Mouse (Mus musculus): ENCODE results near the gene Tpx2. TPM values are rescaled to one million over a fixed set of nuclear protein-coding genes. Genes with fewer than 3 reads are reported as not detected.

The Tpx2 gene
- polyA plus RNA-seq, 1 experiment = 54.8 TPM

DNA sequence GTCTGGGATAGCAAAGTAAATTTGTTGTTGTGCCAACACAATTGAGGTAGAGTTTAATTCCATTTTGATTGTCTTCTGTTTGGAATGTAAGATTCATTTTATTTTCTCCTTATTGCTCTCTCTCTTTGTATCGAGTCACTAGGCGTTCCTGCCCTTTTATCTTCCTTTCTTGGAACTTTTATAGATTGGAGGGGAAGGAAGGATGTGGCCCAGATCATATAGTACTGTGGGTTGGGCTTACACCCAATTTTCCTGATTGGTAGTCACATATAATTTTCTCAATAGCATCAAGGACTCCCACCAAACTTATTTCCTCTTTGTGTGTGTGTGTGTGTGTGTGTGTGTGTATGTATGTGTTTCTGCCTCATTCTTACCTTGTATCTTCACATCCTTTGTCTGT is 702 bp downstream of the Tpx2 start:
- peaks cover 57% of the 10 kb centered on the region for H3K79me2 ChIP-seq (ENCODE audit: control insufficient read depth, insufficient read depth)
- H3ac ChIP-seq (ENCODE audit: control insufficient read depth, insufficient read length, low read depth) = peak overlapping the region; percentile 92
- TF ChIP-seq CTCF (IDR thresholded peaks at IDR 0.05; ENCODE audit: control insufficient read depth, insufficient read depth, insufficient read length) (no peak), MYOG (IDR thresholded peaks at IDR 0.05; ENCODE audit: control insufficient read depth, extremely low read depth, insufficient read length) (no peak), MAX (IDR thresholded peaks at IDR 0.05) (no peak), FOSL1 (IDR thresholded peaks at IDR 0.05; ENCODE audit: insufficient read depth, low read length, poor library complexity, severe bottlenecking) (no peak)
- no peaks in the 10 kb centered on the region for H3K27me3 ChIP-seq (ENCODE audit: control insufficient read depth, insufficient read depth, insufficient read length)
- H3K79me3 ChIP-seq (ENCODE audit: low read depth) = peaks cover 54% of the 10 kb centered on the region
- peaks cover 43% of the 10 kb centered on the region for H3K36me3 ChIP-seq (ENCODE audit: control insufficient read depth, insufficient read depth)
- H3K4me3 ChIP-seq (ENCODE audit: insufficient read depth, poor library complexity, severe bottlenecking) = peak overlapping the region; percentile 89

GRCm38 (mm10) chr2:152859501-152859900 is 11.7 kb downstream of the Tpx2 start:
- H3K79me3 ChIP-seq (ENCODE audit: low read depth) = peaks cover 19% of the 10 kb centered on the region
- H3ac ChIP-seq (ENCODE audit: control insufficient read depth, insufficient read length, low read depth) = no peak overlapping the region
- H3K27me3 ChIP-seq (ENCODE audit: control insufficient read depth, insufficient read depth, insufficient read length) = no peaks in the 10 kb centered on the region
- no peak for TF ChIP-seq USF1 (IDR thresholded peaks at IDR 0.05; ENCODE audit: low read depth)
- no peak for TF ChIP-seq FOSL1 (IDR thresholded peaks at IDR 0.05; ENCODE audit: insufficient read depth, low read length, poor library complexity, severe bottlenecking)
- TF ChIP-seq MYOG (IDR thresholded peaks at IDR 0.05; ENCODE audit: control insufficient read depth, extremely low read depth, insufficient read length) = no peak
- no peak for TF ChIP-seq MAX (IDR thresholded peaks at IDR 0.05)
- no peak for TF ChIP-seq CTCF (IDR thresholded peaks at IDR 0.05; ENCODE audit: control insufficient read depth, insufficient read depth, insufficient read length)
- TF ChIP-seq MYOD1 (IDR thresholded peaks at IDR 0.05; ENCODE audit: control insufficient read depth, insufficient read length, low read depth) = no peak
- peaks cover 95% of the 10 kb centered on the region for H3K79me2 ChIP-seq (ENCODE audit: control insufficient read depth, insufficient read depth)
- peaks cover 94% of the 10 kb centered on the region for H3K36me3 ChIP-seq (ENCODE audit: control insufficient read depth, insufficient read depth)
- no peak overlapping the region for H3K4me3 ChIP-seq (ENCODE audit: insufficient read depth, poor library complexity, severe bottlenecking)

DNA sequence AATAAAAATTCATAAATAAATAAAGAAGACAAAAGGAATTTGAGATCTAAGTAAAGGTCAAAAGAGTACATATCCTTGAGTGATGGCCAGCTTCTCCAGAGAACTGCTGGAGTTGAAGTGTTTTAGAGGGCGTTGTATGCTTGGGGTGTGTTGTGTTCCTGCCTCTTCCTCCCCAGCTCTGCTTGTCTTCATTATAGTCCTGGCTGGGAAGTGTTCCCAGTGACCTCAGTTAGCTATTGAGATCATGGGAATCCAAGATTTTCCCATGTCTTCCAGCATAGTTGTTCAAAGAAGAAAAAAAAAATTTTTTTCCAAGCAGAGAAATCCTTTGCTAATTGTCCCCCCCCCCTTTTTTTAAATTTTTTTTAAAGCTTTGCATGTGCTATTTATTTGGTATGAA is 14.1 kb downstream of the Tpx2 start:
- Histone ChIP-seq H3K4me3 (ENCODE audit: insufficient read depth, poor library complexity, severe bottlenecking) (no peak overlapping the region), H3K36me3 (ENCODE audit: control insufficient read depth, insufficient read depth) (peaks cover 92% of the 10 kb centered on the region)

GRCm38 (mm10) chr2:152862638-152863037 is 14.9 kb downstream of the Tpx2 start:
- no peak overlapping the region for H3ac ChIP-seq (ENCODE audit: control insufficient read depth, insufficient read length, low read depth)
- no peak overlapping the region for H3K4me3 ChIP-seq (ENCODE audit: insufficient read depth, poor library complexity, severe bottlenecking)
- H3K36me3 ChIP-seq (ENCODE audit: control insufficient read depth, insufficient read depth) = peaks cover 92% of the 10 kb centered on the region
- peaks cover 22% of the 10 kb centered on the region for H3K79me3 ChIP-seq (ENCODE audit: low read depth)
- H3K79me2 ChIP-seq (ENCODE audit: control insufficient read depth, insufficient read depth) = peaks cover 88% of the 10 kb centered on the region
- H3K27me3 ChIP-seq (ENCODE audit: control insufficient read depth, insufficient read depth, insufficient read length) = no peaks in the 10 kb centered on the region
- no peak for TF ChIP-seq CEBPB (IDR thresholded peaks at IDR 0.05; ENCODE audit: low read depth)
- no peak for TF ChIP-seq USF1 (IDR thresholded peaks at IDR 0.05; ENCODE audit: low read depth)
- TF ChIP-seq FOSL1 (IDR thresholded peaks at IDR 0.05; ENCODE audit: insufficient read depth, low read length, poor library complexity, severe bottlenecking) = no peak
- TF ChIP-seq CTCF (IDR thresholded peaks at IDR 0.05; ENCODE audit: control insufficient read depth, insufficient read depth, insufficient read length) = no peak
- TF ChIP-seq MYOD1 (IDR thresholded peaks at IDR 0.05; ENCODE audit: control insufficient read depth, insufficient read length, low read depth) = no peak
- TF ChIP-seq MAX (IDR thresholded peaks at IDR 0.05) = no peak
- no peak for TF ChIP-seq MYOG (IDR thresholded peaks at IDR 0.05; ENCODE audit: control insufficient read depth, extremely low read depth, insufficient read length)

More for the DNA sequence above, 14.1 kb downstream of the Tpx2 start:
- Histone ChIP-seq H3ac (ENCODE audit: control insufficient read depth, insufficient read length, low read depth) (no peak overlapping the region), H3K27me3 (ENCODE audit: control insufficient read depth, insufficient read depth, insufficient read length) (no peaks in the 10 kb centered on the region), H3K79me3 (ENCODE audit: low read depth) (peaks cover 22% of the 10 kb centered on the region), H3K79me2 (ENCODE audit: control insufficient read depth, insufficient read depth) (peaks cover 94% of the 10 kb centered on the region)
- TF ChIP-seq CTCF (IDR thresholded peaks at IDR 0.05; ENCODE audit: control insufficient read depth, insufficient read depth, insufficient read length) = no peak
- no peak for TF ChIP-seq MYOG (IDR thresholded peaks at IDR 0.05; ENCODE audit: control insufficient read depth, extremely low read depth, insufficient read length)
- TF ChIP-seq MAX (IDR thresholded peaks at IDR 0.05) = no peak
- TF ChIP-seq USF1 (IDR thresholded peaks at IDR 0.05; ENCODE audit: low read depth) = no peak
- TF ChIP-seq CEBPB (IDR thresholded peaks at IDR 0.05; ENCODE audit: low read depth) = no peak
- TF ChIP-seq FOSL1 (IDR thresholded peaks at IDR 0.05; ENCODE audit: insufficient read depth, low read length, poor library complexity, severe bottlenecking) = no peak
- TF ChIP-seq MYOD1 (IDR thresholded peaks at IDR 0.05; ENCODE audit: control insufficient read depth, insufficient read length, low read depth) = no peak

DNA sequence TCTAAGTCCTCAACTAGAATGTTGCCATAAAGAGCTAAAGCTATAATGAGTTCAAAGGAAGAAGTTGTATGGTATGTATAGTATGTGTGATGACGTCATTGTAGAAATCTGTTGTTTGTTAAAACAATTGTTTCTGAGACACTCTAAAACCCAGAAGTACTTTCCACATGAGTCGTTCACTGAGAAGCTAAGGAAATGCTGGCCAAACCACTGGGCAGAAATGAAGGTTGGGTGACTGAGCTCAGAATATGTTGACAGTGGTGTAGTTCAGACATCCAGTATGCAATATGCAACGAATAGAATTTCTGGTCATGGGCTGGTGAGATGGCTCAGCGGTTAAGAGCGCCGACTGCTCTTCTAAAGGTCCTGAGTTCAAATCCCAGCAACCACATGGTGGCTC is 15.6 kb downstream of the Tpx2 start:
- H3K79me2 ChIP-seq (ENCODE audit: control insufficient read depth, insufficient read depth) = peaks cover 85% of the 10 kb centered on the region
- peaks cover 22% of the 10 kb centered on the region for H3K79me3 ChIP-seq (ENCODE audit: low read depth)
- no peaks in the 10 kb centered on the region for H3K27me3 ChIP-seq (ENCODE audit: control insufficient read depth, insufficient read depth, insufficient read length)
- H3K36me3 ChIP-seq (ENCODE audit: control insufficient read depth, insufficient read depth) = peaks cover 92% of the 10 kb centered on the region
- no peak overlapping the region for H3K4me3 ChIP-seq (ENCODE audit: insufficient read depth, poor library complexity, severe bottlenecking)
- TF ChIP-seq USF1 (IDR thresholded peaks at IDR 0.05; ENCODE audit: low read depth) (no peak), CEBPB (IDR thresholded peaks at IDR 0.05; ENCODE audit: low read depth) (no peak), CTCF (IDR thresholded peaks at IDR 0.05; ENCODE audit: control insufficient read depth, insufficient read depth, insufficient read length) (no peak), MAX (IDR thresholded peaks at IDR 0.05) (no peak), MYOG (IDR thresholded peaks at IDR 0.05; ENCODE audit: control insufficient read depth, extremely low read depth, insufficient read length) (no peak)
- no peak overlapping the region for H3ac ChIP-seq (ENCODE audit: control insufficient read depth, insufficient read length, low read depth)

- TF ChIP-seq USF1 (IDR thresholded peaks at IDR 0.05; ENCODE audit: low read depth) (no peak), CTCF (IDR thresholded peaks at IDR 0.05; ENCODE audit: control insufficient read depth, insufficient read depth, insufficient read length) (no peak), MYOG (IDR thresholded peaks at IDR 0.05; ENCODE audit: control insufficient read depth, extremely low read depth, insufficient read length) (no peak), MAX (IDR thresholded peaks at IDR 0.05) (no peak), CEBPB (IDR thresholded peaks at IDR 0.05; ENCODE audit: low read depth) (no peak), MYOD1 (IDR thresholded peaks at IDR 0.05; ENCODE audit: control insufficient read depth, insufficient read length, low read depth) (no peak)
- peaks cover 95% of the 10 kb centered on the region for H3K36me3 ChIP-seq (ENCODE audit: control insufficient read depth, insufficient read depth)
These were observed 30.5 kb downstream of the Tpx2 start for GRCm38 (mm10) chr2:152878239-152878638.

More at GRCm38 (mm10) chr2:152878239-152878638, 30.5 kb downstream of the Tpx2 start:
- Histone ChIP-seq H3ac (ENCODE audit: control insufficient read depth, insufficient read length, low read depth) (no peak overlapping the region), H3K79me2 (ENCODE audit: control insufficient read depth, insufficient read depth) (peaks cover 12% of the 10 kb centered on the region), H3K27me3 (ENCODE audit: control insufficient read depth, insufficient read depth, insufficient read length) (no peaks in the 10 kb centered on the region), H3K79me3 (ENCODE audit: low read depth) (no peaks in the 10 kb centered on the region), H3K4me3 (ENCODE audit: insufficient read depth, poor library complexity, severe bottlenecking) (no peak overlapping the region)

All from C2C12 (cell line).